8 mouse cellular contexts compared by ENCODE assay signal in the genomic region with DNA sequence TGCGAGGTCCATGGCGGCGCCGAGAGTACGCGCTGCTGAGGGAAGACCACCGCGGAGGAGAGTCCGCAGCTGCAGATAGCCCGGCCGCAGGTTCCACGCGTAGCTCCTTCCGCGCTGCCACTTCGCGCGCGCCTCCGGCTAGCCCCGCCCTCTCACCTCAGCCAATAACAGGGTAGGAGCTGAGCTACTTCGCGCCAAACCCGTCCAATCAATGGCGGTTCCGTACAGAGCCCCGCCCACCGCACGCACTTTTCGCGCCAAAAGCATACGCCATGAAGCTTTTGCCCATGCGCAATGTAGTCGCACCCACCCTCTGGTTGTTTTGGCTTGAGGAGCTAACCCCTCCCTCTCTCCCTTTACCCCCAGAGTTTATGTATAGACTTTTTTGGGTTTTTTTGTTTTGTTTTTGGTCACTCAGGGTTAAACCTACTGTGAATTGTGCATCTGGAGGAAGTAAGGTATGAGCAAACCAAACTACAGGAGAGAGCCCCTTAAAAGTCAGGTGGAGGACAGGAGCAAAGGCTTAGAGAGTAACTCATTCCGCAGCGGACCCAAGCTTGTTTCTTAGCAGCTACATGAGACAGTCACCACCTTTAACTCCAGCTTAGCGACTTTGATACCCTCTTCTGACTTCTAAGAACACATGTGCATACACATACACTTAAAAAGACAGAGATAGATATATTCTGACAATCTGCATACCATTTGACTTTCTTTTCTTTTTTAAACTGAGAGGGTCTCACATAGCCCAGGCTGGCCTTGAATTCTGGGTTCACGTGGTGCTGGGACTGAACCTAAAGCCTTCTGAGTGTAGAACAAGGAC. TPM values are rescaled to one million over a fixed set of nuclear protein-coding genes. Genes with fewer than 3 reads are reported as not detected.
DNase-seq lines count a peak whose midpoint lies in the region; ATAC-seq and TF ChIP-seq lines count a peak whose summit lies in the region.

Gene Mcm6 (minus strand): TSS at position 111 of the 823 bp plus-strand sequence.

- peak within 1 kb of the TSS; percentile 77 for H3K27ac ChIP-seq in gastrocnemius, adult 2 months
- H3K27ac ChIP-seq in hindbrain, postnatal 0 days: peak within 1 kb of the TSS; percentile 79
- H3K27ac ChIP-seq in left cerebral cortex, adult 2 months: no peak within 1 kb of the TSS

- peak; percentile 99 for DNase-seq in ZHBTc4 (ENCODE audit: low read depth, low spot score)
- peak; percentile 94 for DNase-seq in gastrocnemius, adult 2 months
- DNase-seq in hindbrain, postnatal 0 days (ENCODE audit: low spot score): peak; percentile 97
- peak; percentile 89 to 91 for DNase-seq in left cerebral cortex, adult 2 months (ENCODE audit: extremely low spot score in 1 of 2, low spot score in 2 of 2)
- DNase-seq in right cerebral cortex, adult 2 months (ENCODE audit: low spot score in 2 of 2): peak; percentile 92 to 93
- DNase-seq in urinary bladder, postnatal 14 days (ENCODE audit: low spot score): peak; percentile 95

- peak within 1 kb of the TSS; percentile 76 for H3K4me3 ChIP-seq in gastrocnemius, adult 2 months
- H3K4me3 ChIP-seq in hindbrain, postnatal 0 days (ENCODE audit: low read length): peak within 1 kb of the TSS; percentile 90
- H3K4me3 ChIP-seq in left cerebral cortex, adult 2 months: peak within 1 kb of the TSS; percentile 69

- peaks cover 5% of the 10 kb centered on the region; the same call in 1 of the 2 replicates for H3K36me3 ChIP-seq in hindbrain, postnatal 0 days (ENCODE audit: insufficient read depth, low read length)

- intact Hi-C loops in gastrocnemius, adult 2 months (cut with DNase I): loop anchor here (5.0 kb wide), 1 partner anchor 257 kb away; the partner anchor contains the start of genes R3hdm1 and Zranb3
- intact Hi-C loops in left cerebral cortex, adult 2 months (cut with DNase I): no loop called here

- ATAC-seq in common myeloid progenitor, adult 5-6 weeks (replicated peaks; ENCODE audit: low read depth, poor library complexity, severe bottlenecking): peak; percentile 93
- ATAC-seq in hindbrain, postnatal 0 days: peak; percentile 99
- ATAC-seq in megakaryocyte, adult 5-6 weeks (ENCODE audit: poor library complexity, severe bottlenecking): peak; percentile 96

- peak within 1 kb of the TSS; percentile 84 for H3K4me2 ChIP-seq in hindbrain, postnatal 0 days (ENCODE audit: low read depth, low read length)

- no peak for TF ChIP-seq CTCF in gastrocnemius, adult 2 months (IDR thresholded peaks at IDR 0.05)
- no peak for TF ChIP-seq CTCF in hindbrain, postnatal 0 days (IDR thresholded peaks at IDR 0.05; ENCODE audit: low read depth)
- no peak for TF ChIP-seq CTCF in left cerebral cortex, adult 2 months (IDR thresholded peaks at IDR 0.05)

- no peaks in the 10 kb centered on the region for H3K27me3 ChIP-seq in hindbrain, postnatal 0 days (ENCODE audit: insufficient read depth, low read length)

- 3% methylated on average over 38 of the region's 38 CpGs for WGBS in hindbrain, postnatal 0 days

- H3K4me1 ChIP-seq in hindbrain, postnatal 0 days (ENCODE audit: insufficient read depth, low read length): no peaks in the 10 kb centered on the region; the same call in 1 of the 2 replicates

- peak within 1 kb of the TSS; percentile 68 for H3K9ac ChIP-seq in hindbrain, postnatal 0 days (replicated peaks; ENCODE audit: low read length)

- H3K9me3 ChIP-seq in hindbrain, postnatal 0 days (ENCODE audit: low read length): no peaks in the 10 kb centered on the region

RNA-seq across cellular contexts. Expression of gene Mcm6, which starts in this region (rescaled TPM):
- 502 and 518 TPM in 2 replicates for total RNA-seq in common myeloid progenitor, adult 5-6 weeks (2017)
- total RNA-seq in gastrocnemius, adult 2 months (2021): 1 to 10 TPM; 1.3 to 2.6 TPM
- total RNA-seq in hindbrain, postnatal 0 days (2014; rRNA removed): 59.0 and 77.3 TPM in 2 replicates
- polyA plus RNA-seq in hindbrain, postnatal 0 days (2015; fragmentation: Nextera tagmentation; extraction: Ambion mirVana): 58.6 and 59.1 TPM in 2 replicates
- total RNA-seq in left cerebral cortex, adult 2 months (2021): 1 to 10 TPM; 4.5 to 7.1 TPM
- total RNA-seq in megakaryocyte, adult 5-6 weeks (2015): 143 and 147 TPM in 2 replicates
- 205 and 215 TPM in 2 replicates for total RNA-seq in megakaryocyte, adult 5-6 weeks (2017)
